Mouse (Mus musculus) urinary bladder, postnatal 10 days (tissue): Measurements from ENCODE around the gene Rassf7.

Experiments
- DNase-seq: peaks from one replicate; pipeline ENCODE4 v3.0.0; 2022; ENCODE audit warnings: low spot score

The Rassf7 gene

DNA sequence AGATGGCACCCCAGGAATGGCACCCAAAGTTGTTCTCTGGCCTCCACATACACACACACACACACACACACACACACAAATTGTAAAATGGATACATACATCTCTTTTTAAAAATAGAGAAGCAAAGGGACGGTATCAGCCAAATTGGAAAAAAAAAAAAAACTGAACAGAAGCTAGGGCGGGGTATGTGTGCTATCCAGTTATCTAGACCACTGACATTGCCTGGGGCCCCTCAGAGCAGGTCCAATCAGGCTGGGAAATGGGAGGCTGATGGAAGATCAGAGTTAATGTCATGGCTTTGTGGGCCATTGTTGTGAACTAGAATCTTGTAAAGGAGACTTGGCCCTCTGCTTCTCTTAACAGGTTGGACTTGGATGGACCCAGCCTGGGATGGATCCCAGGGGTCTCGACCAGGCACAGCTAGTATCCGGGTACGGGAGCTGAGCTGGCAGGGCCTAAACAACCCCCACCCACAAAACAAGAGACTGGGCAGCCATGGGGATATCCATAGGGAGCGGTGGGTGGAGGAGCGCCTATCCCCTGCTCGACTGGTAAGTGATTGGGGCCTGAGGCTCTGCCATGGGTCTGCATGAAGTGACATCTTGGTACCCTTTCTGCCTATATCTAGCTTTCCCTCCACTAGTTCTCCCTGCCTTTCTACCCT is 18.9 kb upstream of the Rassf7 start:
- no peak for DNase-seq

DNA sequence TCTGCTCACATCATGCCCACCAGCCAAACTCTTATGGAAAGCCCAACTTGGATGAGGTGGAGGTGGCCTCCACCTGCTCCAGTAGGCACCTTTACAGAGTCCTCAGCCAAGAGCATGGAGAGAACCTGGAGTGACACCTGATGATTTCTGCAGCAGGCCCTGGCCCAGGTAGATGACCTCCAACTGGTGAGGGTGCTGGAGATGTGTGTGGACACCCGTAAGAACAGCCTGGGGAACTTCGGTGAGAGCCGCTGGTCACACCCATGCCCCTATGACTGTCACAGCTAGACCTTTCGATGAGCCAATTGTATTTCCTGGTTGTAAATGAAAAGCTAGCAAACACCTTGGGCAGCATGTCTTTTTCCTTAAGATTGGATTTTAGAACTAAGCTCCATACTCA is 17.5 kb upstream of the Rassf7 start:
- DNase-seq: no peak

DNA sequence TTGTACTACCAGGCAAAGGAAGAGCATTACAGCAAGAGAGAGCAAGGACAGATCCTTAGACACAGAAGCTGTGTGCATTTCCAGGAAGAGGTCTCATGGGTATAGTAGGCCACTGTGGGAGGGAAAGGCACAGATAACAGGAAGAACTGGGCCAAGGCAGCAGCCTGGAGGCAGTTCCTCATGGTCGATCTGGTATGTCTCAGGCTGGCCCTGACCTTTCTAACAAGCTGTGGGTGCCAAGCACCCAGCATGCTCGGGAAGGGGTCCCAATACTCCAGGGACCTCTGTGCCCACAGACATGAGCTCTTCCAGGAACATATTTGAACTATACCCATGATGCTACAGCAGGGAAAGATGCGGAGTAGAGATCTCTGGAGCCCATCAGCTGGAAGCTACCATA is 11.1 kb upstream of the Rassf7 start:
- DNase-seq: no peak

DNA sequence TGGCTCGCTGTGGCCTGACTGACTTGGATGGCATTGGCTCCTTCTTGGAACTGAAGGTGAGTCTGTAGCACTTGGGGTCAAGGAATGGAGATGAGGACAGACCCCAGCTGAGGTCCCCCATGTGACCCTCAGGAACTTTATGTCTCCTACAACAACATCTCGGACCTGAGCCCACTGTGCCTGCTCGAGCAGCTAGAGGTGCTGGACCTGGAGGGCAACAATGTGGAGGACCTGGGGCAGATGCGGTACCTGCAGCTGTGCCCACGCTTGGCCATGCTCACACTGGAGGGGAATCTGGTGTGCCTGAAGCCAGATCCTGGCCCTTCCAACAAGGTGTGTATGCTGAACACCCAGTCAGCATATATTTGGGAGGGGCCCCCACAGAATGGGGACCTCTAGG is 10.2 kb upstream of the Rassf7 start:
- no peak for DNase-seq

DNA sequence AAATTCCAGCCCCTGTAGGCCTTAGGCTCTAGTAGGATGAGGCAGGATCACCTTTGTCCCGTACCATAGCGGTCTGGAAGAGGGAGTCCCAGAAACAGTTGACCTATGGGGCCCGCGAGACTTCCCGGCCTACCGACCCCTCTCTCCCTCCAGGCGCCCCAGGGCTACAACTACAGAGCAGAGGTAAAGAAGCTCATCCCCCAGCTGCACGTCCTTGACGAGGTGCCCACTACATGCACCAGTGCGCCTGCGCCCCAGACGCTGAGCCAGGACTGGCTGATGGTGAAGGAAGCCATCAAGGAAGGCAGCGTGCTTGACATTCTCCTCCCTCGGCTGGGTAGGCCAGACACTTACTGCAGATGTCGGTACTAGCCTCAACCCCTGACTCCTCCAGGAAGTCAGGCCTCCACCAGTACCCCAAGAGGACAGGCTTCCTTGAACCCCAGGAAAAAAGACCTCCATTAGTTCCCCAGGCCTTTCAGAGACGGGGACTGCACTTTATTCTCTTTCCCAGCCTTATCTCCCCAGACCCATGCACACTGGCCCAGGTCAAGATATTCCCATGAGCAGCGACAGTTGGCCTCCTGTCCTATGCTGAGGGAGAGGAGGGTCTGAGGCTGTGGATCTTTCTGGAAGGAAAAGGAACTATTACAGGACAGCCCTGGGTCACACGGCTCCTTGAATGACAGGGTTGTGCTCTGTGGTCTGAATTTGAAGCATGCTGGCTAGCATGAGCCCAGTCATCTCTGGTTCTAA is 9.3 kb upstream of the Rassf7 start:
- no peak for DNase-seq

DNA sequence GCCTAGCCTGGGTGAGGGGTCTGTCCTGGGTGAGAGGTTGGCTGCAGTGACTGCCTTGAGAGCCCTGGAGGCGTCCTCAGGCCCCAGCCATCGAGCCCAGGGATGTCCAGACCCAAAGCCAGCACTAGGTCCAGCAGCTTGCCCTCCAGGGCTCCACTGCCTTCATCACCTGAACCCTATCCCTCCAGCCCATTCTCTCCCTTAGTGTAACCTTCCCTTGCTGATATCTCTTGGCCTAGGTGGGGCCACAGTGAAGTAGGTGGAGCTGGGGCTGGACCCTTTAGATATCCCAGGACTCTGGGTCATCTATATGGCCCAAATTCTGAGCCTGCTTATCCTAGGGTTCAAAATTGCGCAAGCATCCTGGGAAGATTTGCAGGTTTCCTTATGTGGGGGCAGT is 6.1 kb upstream of the Rassf7 start:
- no peak for DNase-seq

DNA sequence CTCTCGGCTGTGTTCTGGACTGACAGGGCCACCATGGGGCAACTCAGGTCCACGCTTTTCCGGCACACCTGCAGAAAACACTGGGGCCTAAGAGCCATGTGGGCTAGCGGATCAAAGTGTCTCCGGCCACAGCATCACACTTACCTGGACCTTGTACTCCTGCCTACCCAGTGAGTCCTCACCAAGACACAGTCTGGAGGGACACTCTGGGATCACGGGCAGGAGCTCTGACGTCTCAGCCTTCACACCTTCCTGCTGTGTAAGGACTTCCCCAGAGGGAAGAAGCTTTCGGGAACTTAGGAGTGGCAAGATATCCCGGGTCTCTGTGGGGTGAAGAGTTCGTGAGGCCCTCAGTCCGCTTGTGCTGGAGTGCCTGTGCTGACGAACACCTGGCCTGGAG is 5.5 kb upstream of the Rassf7 start:
- DNase-seq: no peak

DNA sequence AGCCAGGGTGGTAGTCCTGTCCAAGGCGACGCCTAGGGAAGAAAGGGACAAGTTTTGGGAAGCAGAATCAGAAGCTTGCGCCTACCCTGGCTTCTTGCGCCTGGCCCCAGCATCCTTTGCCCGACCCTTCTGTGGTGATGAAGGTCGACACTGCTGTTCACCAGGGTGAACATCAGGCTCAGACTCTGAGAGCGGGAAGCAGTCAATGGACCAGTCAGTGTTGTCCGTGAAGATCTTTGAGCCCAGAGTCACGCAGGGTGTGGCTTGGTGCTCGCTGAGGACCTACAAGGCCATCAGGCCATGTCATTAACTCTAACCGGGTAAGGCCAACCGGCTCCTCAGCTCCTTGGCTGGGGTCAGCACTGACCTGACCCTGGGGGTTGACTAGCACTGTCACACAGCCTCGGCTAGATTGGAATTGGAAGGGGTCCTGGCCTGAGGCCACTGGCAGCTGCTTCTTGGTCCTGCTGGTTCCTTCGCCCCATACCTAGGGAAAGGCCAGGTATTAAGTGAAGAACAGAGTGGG is 5.0 kb upstream of the Rassf7 start:
- DNase-seq: no peak

DNA sequence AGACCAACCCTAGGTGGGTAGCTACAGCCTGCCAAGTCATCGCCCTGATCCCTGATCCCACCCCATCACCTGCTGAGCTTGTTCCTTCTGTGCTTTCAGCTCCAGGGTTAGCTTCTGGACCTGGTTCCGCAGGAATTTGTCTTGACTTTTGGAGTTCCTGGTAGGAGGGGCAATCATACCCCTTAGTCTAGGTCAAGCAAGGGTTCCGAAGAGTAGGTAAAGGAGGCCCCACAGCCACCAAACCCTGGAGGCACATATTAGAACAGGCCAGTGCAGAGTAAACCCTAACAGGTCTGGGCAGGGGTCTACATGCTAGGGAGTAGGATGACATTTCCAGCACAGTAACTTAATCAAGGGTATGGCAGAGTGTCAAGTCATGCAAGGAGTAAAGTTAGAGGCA is 2.5 kb upstream of the Rassf7 start:
- DNase-seq: no peak

DNA sequence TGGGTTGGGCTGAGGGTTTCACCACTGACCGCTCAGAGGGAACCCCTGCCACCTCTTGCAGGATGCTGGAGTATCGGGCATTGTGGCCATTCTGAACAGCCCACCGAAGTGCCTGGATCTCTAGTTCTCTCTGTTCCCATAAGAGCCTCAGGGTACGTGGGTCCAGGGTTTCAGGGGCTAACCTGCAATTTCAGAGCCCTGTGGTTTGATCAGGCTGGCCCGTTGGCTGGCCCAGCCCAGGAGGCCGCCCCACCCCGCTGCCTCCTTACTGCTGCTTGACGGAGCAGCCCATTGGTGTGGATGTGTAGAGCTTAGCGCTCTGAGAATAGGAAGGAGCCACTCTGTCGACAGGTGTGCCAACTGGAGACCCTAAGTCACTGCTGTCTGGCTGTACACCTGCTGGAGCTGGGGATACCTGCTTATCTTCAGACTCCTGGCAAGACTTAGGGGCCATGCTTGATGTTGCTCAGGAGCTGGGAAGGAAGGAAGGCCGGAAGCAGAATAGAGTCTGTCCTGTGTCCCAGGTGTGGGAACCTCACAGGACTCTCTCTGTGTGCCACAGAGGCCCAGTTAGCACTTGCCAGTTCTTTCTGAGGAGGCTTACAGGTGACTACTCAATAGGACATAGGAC is 1.9 kb upstream of the Rassf7 start, which contains the start of gene Lmntd2:
Gene Lmntd2 (minus strand): TSS at position 476 of the 631 bp plus-strand sequence.
- no peak for DNase-seq

DNA sequence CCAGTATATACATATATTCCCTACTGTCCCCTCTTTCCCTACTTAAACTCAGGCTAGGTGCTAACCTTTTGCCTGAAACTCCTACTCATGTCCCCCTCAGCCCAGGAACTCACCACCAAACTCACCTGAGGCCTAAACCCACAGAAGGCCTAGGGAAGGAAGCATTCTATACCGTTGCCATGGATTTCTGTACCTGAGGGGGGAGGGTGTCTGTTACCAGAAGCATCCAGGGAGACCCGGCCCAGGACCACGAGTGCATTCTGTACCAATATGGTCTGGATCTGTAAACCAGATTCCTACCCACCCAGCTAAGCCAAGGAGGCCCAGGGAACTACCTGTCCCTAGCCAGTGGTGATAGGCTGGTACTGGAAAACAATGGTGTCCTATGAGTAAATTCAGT is 1.4 kb upstream of the Rassf7 start:
- DNase-seq: no peak

DNA sequence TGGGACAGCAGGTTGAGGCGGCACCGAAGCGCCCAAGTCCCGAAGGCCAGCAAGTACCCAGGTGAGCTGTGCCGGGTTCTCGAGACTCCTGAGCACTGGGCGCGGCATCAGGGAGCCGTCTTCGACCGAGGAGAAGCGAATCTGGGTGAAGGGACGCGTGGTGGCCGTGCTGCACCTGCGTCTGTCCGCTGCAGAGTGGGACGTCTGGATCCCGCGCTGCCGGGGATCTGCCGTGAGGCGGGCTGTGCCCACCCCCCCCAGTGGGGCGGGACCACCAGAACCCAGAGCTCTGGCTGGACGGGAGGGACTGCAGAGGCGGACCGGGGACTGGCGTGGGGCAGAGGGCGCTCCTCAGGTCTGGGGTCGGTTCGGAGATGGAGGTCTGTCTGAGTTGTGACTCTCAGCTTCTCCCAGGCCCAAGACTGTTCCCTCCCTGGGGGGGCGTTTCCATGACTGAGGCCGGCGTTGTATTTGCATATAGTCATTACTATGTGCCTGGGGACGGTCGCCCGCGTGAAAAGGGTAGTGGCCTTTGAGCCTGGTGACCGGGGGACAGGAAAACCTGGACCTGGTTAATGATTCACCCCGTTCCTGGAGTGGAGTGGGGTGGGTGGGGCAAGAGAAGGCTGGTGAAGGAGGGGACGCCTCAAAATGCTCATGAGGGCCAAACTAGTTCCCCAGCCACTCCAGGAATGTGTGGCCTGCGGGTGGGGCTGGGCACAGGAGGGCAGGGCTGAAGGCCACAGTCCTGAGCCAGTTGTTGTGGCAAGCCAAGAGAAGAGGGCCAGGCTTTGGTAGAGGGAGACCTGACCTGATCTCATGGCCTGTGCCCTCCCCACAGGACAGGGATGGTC is 447 bp downstream of the Rassf7 start:
- no peak for DNase-seq

DNA sequence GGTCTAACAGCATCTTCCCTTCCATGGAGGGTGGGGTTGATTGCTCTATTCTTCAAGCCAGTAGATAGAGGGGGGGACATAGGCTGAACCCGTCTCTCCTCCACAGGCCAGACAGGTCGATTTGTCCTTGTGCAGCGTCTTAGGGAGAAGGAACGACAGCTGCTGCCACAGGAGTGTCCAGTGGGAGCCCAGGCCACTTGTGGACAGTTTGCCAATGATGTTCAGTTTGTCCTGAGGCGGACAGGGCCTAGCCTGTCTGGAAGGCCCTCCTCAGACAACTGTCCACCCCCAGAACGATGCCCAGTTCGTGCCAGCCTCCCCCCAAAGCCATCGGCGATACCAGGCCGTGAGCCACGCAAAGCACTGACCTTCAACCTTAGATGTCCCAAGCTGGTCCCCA is 1.2 kb downstream of the Rassf7 start:
- DNase-seq: no peak

DNA sequence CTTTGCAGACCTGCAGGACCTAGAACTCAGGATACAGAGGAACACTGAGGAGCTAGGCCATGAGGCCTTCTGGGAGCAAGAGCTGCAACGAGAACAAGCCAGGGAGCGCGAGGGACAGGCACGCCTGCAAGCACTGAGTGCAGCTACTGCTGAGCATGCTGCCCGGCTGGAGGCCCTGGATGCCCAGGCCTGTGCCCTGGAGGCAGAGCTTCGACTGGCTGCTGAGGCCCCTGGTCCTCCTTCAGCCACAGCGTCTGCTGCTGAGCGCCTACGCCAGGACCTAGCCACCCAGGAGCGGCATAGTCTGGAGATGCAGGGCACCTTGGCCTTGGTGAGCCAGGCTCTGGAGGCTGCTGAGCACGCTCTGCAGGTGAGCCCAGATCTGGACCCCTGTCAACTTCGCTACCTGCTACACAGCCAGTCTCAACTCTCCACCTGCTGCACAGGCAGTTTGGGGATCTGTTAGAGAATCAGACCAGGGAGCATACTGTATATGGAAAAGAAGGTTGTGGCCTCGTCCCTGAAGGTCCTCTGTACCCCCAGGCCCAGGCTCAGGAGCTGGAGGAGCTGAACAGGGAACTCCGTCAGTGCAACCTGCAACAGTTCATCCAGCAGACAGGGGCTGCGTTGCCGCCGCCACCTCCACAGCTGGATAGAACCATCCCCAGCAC is 1.8 kb downstream of the Rassf7 start:
- DNase-seq: no peak

DNA sequence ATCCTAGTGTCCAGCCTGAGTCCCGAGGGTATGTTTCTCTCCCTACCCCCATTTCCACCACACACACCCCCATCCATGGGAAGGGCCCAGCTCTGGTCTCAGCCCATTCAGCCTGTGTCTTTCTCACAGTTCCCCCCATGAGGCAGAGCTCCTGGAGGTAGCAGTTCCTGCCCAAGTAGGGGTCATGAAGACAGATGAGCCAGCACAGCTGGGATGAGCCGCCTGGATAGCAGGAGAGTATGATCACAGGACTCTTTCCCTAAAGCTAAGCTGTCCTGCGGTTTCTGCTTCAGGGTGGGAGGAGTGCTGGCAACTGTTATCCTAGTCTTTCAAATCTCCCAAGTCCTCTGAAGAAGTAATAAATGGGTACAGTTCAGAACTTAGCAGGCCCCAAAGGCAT is 2.5 kb downstream of the Rassf7 start:
- no peak for DNase-seq

DNA sequence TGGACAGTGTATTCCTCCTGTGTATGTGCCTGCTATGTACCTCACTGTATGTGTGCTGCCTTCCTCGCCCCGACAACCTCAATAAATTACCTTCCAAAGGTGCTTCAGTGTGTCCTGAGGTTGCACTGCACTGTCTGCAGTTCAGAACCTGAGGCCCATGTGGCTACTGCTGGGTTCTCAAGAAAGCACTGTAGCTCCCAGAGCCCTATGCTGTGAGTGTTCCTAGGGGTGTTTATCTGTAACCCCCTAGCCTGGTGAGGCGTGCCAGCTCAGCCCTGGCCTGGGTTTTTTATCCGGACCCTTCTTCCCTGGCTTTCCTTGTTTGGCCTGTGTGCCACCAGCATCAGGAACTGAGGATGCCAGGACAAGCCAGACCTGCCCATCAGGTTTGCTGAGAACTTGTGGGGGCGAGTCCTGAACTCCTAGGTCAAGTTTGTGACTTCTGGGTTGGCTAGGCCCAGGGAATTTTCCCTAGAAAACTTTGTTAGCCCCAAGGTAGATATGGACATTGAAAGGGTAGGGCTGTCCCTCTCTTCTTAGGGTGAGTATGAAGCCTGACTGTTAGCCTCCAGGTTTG is 3.0 kb downstream of the Rassf7 start:
- DNase-seq: no peak

DNA sequence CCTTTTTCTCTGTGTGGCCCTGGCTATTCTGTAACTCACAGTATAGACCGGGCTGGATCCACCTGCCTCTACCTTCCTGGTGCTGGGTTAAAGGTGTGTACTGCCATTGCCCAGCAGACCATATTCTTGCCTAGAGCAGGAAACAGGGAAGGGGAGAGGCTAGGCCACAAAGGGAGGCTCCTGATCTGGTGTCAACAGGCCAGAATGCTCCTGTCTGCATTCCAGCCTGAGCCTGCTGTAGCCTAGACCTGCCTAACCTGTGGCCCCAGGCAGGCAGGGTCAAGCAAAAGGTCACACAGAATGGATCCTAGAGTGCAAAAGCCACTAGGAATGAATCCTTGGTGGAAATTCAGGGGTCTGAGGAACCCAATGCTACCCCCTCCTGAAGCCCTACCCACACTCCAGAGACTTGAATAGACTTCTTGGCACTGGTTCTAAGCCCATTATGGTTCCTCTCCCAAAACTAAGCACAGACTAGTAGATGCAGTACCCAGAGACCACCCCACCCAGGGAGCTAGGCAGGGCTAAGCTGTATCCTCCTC is 4.0 kb downstream of the Rassf7 start:
- DNase-seq: no peak

DNA sequence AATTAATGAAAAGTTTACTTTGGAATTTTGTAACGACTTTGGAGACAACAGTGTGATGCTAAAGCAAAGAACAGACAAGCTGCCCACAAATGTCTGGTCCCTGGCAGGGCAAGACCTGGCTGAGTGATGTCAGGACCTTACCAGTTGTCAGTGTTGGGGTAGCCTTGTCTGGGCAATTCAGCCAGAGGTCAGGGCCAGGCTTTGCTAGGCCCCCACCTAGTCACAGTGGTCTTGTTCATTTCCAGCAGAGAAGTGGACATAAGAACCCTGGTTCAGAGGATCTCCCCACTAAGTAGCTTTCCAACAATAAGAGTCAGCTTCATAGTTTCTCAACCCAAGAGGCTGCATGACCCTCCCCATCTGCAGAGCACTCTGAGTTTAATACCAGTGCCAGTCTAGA is 4.7 kb downstream of the Rassf7 start:
- no peak for DNase-seq

DNA sequence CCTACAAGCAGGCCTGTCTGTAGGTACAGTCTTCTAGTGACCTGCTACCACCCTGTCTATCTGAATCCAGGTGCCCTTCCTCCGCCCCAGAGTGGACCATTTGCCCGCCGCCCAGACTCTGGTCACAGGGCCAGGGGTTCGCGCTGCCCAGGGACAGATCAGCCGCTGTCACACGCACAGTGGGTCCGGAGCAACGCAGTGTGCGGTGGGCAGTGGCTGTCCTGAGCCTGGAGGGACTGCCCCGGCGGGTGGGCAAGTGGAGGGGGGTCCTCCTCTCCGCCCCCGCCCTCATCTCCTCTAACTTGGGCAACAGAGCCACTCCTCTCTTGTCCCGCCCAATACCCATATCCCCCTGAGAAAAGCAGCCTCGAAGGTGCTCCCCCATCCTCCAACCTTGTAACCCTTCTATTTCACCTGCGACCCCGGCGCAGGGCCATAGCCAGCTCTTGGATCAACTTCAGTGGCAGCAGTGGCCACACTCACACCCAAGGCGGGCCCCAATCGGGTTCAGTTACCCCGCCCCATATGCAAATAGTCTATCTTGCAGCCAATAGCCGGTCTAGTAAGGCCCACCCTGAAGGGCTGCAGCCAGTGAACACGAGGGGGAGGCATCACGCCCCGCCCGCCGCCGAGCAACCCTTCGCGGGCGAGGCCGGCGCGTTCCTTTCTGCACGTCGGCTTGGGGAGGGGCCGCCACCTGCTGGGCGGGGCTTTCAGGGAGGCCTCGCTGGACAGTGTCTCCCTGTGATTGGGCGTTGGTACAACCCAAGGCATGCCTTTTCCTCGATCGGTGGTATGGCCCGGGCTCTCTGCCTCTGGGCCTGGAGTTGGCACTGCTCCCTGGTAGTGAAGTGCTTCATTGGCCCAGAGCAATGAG is 5.8 kb downstream of the Rassf7 start:
- DNase-seq: peak; percentile 87

DNA sequence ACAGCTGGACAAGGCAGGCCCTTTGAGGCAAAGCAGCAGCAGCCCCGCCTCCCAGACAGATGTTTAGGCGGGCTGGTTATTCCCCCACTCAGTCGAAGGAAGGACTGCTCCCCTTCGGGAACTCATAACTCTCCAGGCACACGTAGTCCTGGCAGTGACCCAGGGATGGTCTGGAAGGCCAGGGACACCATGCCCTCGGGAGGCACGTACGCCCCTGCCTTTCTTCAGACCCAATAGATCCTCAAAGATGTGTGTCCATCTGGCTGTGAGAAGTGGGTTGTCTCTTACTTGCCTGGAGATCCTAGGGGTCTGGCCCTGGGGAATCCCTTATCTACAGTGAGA is 6.4 kb downstream of the Rassf7 start:
- DNase-seq: no peak
